Mouse (Mus musculus) thymus, adult 2 months (tissue): ENCODE results near the gene Zfp458.

Experiments
- CTCF ChIP-seq: fragments of 200-500 bp; IDR thresholded peaks from 2 replicates; pipeline ENCODE4 v1.5.1; 2012; ENCODE audit warnings: mild to moderate bottlenecking, control low read depth, low read length, moderate library complexity, borderline replicate concordance; ENCODE audit not compliant: control insufficient read depth, poor library complexity, insufficient read depth; ENCODE audit errors: extremely low read depth
- POLR2A ChIP-seq: fragments of 200-500 bp; IDR thresholded peaks from 2 replicates; pipeline ENCODE4 v1.6.1; 2012; ENCODE audit warnings: mild to moderate bottlenecking, low read length, control low read depth, moderate library complexity; ENCODE audit not compliant: control insufficient read depth, poor library complexity, insufficient read depth; ENCODE audit errors: extremely low read depth

GRCm38 (mm10) chr13:67268568-67269369 is 9.5 kb downstream of the Zfp458 start:
- TF ChIP-seq POLR2A (no peak), CTCF (no peak)
